Mouse (Mus musculus): ENCODE results near the gene Emilin2.

The Emilin2 gene

DNA sequence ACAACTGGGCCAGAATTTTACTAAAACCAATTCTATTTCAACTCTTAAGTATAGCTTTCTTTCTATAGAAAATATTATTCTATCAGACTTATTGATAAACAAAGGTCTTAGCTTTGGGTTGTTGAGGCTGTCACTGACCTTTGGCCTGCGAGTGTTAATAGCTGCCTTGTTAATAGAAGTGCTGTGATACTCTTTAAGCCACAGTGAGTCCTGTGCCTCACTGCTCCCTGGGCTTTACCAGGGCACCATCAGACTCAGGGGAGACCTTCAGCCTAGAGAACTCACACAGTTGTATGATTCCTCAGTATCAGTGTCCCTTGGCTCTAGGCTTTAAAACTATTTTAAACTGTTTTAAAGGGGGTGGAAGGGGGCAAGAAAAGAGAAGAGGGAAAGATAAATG, 103.4 kb downstream of the Emilin2 start:
- in situ Hi-C loops (cut with MboI; ENCODE audit: low sequenced_read_pairs): no loop called here

DNA sequence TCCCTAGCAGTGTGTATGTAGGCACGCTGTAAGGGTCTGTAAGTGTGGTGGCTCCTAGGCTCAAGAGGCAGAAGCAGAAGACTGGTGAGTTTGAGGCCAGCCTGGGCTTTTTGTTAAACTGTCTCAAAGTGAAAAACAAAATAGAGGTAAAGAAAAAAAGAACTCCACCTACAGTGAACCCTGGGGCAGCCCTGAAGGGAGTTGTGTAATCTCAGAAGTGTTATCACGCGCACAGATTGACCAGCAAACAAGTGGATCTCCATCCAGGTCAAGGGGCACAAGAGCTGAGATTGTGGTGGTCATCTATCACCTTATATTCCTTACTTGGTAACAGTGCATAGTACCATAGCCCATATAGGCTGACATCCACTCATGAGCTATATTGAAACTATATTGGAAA, 104.5 kb downstream of the Emilin2 start:
- in situ Hi-C loops (cut with MboI; ENCODE audit: low sequenced_read_pairs): no loop called here

DNA sequence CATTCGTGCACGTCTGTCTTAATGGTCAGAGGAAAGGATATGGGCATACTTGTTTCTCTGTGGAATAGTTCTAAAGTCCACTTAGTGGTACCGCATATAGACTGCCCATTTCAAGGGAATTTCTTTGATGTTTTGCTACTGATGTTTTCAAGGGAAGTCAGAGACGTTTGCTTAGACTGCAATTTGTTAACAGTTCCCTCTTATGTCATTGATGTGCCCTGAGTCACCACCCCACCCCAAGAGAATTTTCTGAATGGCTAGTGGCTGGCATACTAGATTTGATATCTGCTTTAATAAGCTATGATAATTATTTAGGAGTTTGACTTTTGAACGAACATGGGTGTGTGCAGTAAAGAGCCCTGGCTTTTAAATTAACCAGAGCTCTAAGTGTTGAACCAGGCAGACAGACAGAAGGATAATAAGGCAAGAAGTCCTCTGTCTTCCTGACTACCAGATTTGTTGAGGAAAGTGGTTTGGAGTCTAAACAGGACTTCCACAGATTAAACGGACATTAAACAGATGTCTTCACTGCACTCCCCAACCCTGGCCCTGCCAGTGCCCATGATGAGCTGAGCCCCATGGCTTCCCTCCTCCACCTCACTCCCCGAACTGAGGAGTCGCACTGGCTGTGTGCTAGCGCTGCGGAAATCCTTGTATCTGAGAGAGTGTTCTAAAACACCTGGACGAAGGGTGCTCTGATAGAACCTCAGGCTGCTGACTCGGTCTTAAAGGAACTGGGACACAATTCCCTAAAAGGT, 105.5 kb downstream of the Emilin2 start:
- in situ Hi-C loops (cut with MboI; ENCODE audit: low sequenced_read_pairs): no loop called here

DNA sequence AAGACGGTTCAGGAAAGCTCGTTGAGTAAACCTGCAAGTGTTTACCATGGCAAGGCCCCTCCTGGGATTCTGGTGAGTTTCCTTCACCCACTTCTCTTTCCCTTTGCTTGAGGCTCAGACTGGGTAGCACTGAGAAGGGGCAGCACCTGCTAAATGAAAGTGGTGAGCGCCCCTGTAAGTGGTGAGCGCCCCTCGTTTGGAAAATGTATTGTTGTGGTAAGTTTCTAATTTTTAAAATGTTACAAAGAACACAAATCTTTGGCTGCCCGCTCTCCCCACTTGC, 107.0 kb downstream of the Emilin2 start:
- in situ Hi-C loops (cut with MboI; ENCODE audit: low sequenced_read_pairs): no loop called here

DNA sequence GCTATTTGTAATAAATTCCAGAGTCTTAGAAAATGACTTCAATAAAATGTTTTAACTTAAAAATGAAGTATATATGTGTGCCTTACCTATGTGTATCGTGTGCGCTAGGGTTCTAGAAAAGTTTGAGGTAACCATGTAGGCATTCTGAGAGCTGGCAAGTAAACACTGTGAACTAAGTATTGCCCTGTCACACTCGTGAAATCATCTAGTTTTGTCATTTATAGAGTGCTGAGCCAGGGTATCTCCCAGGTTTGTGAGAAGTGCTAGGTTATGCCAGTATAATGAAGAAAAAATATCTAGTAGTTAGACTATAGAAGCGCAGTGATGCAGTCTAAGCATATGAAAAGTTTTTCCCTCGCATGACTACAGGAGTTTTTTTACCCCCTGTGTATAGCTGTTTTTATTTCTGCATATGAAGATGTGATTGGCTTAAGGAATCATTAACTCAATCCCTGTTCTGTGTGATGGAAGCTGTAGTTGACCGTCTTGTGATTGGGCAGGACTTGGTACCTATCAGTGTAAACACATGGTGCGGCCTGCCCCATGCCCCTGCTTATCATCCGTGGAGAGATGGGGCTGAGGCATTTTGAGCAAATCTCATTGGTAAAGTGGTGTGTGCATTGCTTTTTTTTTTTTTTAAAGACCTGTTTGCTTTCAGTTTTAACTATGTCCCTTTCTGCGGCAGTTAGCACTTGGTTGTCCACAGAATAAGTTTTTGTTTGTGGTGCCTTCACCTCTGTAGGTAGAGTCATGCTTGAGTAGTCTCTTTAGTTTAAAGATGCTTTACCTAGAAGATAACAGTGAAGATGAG, 107.6 kb downstream of the Emilin2 start:
- in situ Hi-C loops (cut with MboI; ENCODE audit: low sequenced_read_pairs): no loop called here
